In the genomic region with DNA sequence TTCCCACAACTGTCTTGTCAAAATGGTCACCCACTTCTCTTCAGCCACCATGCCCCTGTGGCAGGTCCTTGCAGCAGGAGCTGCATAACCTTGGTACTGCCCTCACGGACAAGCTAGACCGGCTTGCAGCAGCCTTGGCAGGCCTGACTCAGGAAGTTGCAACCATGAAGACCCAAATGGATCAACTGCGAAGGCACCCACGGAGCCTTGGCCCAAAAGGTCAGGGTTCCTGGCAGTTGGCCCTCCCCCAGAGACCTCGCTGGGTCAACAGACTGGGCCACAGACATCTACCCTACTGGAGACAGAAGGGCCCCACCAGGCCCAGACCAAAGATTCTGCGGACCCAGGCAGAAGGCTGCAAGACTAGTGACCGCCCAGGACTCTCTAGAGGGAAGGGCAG, we compare ENCODE assay signal across 16 mouse cellular contexts. TPM values are rescaled to one million over a fixed set of nuclear protein-coding genes. Genes with fewer than 3 reads are reported as not detected.
DNase-seq lines count a peak whose midpoint lies in the region.
"Had no signal": no experiment of that assay in that cellular context is flagged by ENCODE, and none has a peak within 500 bp of the region (broad histone marks: within the 10 kb centered on the region; RNA-seq: fewer than 3 reads in every experiment).

No protein-coding gene starts in this region.

- peak; percentile 52 for DNase-seq in kidney, adult 11 months
- no peak for DNase-seq in kidney, postnatal 4 days
- peak; percentile 52 for DNase-seq in ovary, adult 18-20 months (ENCODE audit: low spot score)
- DNase-seq in ovary, postnatal 14 days (ENCODE audit: low spot score), result no peak
- DNase-seq in adrenal gland, adult 2 months, result peak; percentile 95
- DNase-seq in adrenal gland, postnatal 14 days, result peak; percentile 91
- DNase-seq in T-cell, adult 2 months (ENCODE audit: low spot score), result no peak
- DNase-seq: cerebellum, adult 8-10 months; gastrocnemius, postnatal 14 days; liver; lung, postnatal 10 days; right cerebral cortex, adult 18-20 months; thymus, adult 2 months; thymus, postnatal 4 days had no signal

RNA-seq across cellular contexts. Expression of gene Krba1, which starts 20.2 kb away (rescaled TPM):
- 10 to 100 TPM; 30.9 to 31.3 TPM for total RNA-seq in adrenal gland, adult 2 months (2021)
- polyA plus RNA-seq in adrenal gland, adult 2 months (2012; rRNA removed), result 42.5 and 55.2 TPM in 2 replicates
- total RNA-seq in adrenal gland, postnatal 14 days (2021), result 26.3 and 30.5 TPM in 2 replicates

RNA-seq across cellular contexts. Expression of gene Zfp467, which starts 30.0 kb away (rescaled TPM):
- total RNA-seq in adrenal gland, adult 2 months (2021), result 10 to 100 TPM; 47.3 to 53.6 TPM
- 119 and 124 TPM in 2 replicates for polyA plus RNA-seq in adrenal gland, adult 2 months (2012; rRNA removed)
- total RNA-seq in adrenal gland, postnatal 14 days (2021), result 41.5 and 42.1 TPM in 2 replicates

RNA-seq across cellular contexts. Expression of gene Sspo, which starts 32.4 kb away (rescaled TPM):
- 1 to 10 TPM; 2.7 to 3.5 TPM for total RNA-seq in adrenal gland, adult 2 months (2021)
- polyA plus RNA-seq in adrenal gland, adult 2 months (2012; rRNA removed), result 8.4 and 12.3 TPM in 2 replicates
- total RNA-seq in adrenal gland, postnatal 14 days (2021), result 2.6 TPM in 2 replicates
- total RNA-seq: megakaryocyte progenitor cell, adult 5-6 weeks; MEL had no signal

Comparison
In these comparisons a context has a peak if more than half of its experiments do, and no peak if none do; other contexts are left out.
1. DNase-seq: peak in kidney, adult 11 months (single experiment), ovary, adult 18-20 months (single experiment), adrenal gland, adult 2 months (single experiment) and adrenal gland, postnatal 14 days (single experiment); none in kidney, postnatal 4 days (0 of 2), ovary, postnatal 14 days (single experiment) and T-cell, adult 2 months (single experiment).